Mouse (Mus musculus): Measurements from ENCODE around the gene Luc7l. TPM values are rescaled to one million over a fixed set of nuclear protein-coding genes. Genes with fewer than 3 reads are reported as not detected.

The Luc7l gene
- total RNA-seq (2021), result 10 to 100 TPM; 15.3 to 18.2 TPM

GRCm38 (mm10) chr17:26252539-26253251 lies at the start of gene Luc7l:
TSS of gene Luc7l (plus strand) at chr17:26252896.
- peak; percentile 87 for DNase-seq (ENCODE audit: low spot score)
- intact Hi-C loops (cut with DNase I), result loop anchor here (10.0 kb wide), 1 partner anchor 478 kb away; the partner anchor contains the start of gene Narfl

GRCm38 (mm10) chr17:26203321-26203811 lies 49.3 kb upstream of the Luc7l start:
- intact Hi-C loops (cut with DNase I), result no loop called here
- DNase-seq (ENCODE audit: low spot score), result no peak

GRCm38 (mm10) chr17:26204766-26205165 lies 47.9 kb upstream of the Luc7l start:
- intact Hi-C loops (cut with DNase I), result no loop called here

GRCm38 (mm10) chr17:26206392-26206791 lies 46.3 kb upstream of the Luc7l start:
- intact Hi-C loops (cut with DNase I), result no loop called here
- DNase-seq (ENCODE audit: low spot score), result no peak

More at GRCm38 (mm10) chr17:26204766-26205165, 47.9 kb upstream of the Luc7l start:
- no peak for DNase-seq (ENCODE audit: low spot score)

- intact Hi-C loops (cut with DNase I), result no loop called here
- DNase-seq (ENCODE audit: low spot score), result no peak
Measured at GRCm38 (mm10) chr17:26207686-26208085, 45.0 kb upstream of the Luc7l start, which contains the start of gene Arhgdig. TSS of gene Arhgdig (minus strand) at chr17:26207786.

- DNase-seq (ENCODE audit: low spot score), result no peak
- intact Hi-C loops (cut with DNase I), result no loop called here
Measured at GRCm38 (mm10) chr17:26212241-26212640, 40.5 kb upstream of the Luc7l start.

- no peak for DNase-seq (ENCODE audit: low spot score)
- intact Hi-C loops (cut with DNase I), result no loop called here
Measured at GRCm38 (mm10) chr17:26212681-26213080, 40.0 kb upstream of the Luc7l start.

GRCm38 (mm10) chr17:26221508-26221907 lies 31.2 kb upstream of the Luc7l start:
- intact Hi-C loops (cut with DNase I), result no loop called here

GRCm38 (mm10) chr17:26225150-26225549 lies 27.5 kb upstream of the Luc7l start:
- intact Hi-C loops (cut with DNase I), result no loop called here
- no peak for DNase-seq (ENCODE audit: low spot score)

More at GRCm38 (mm10) chr17:26221508-26221907, 31.2 kb upstream of the Luc7l start:
- no peak for DNase-seq (ENCODE audit: low spot score)

- DNase-seq (ENCODE audit: low spot score), result no peak
- intact Hi-C loops (cut with DNase I), result no loop called here
Measured at GRCm38 (mm10) chr17:26229776-26230175, 22.9 kb upstream of the Luc7l start.

GRCm38 (mm10) chr17:26231156-26231555 lies 21.5 kb upstream of the Luc7l start:
- DNase-seq (ENCODE audit: low spot score), result no peak
- intact Hi-C loops (cut with DNase I), result no loop called here

- intact Hi-C loops (cut with DNase I), result no loop called here
- DNase-seq (ENCODE audit: low spot score), result no peak
Measured at GRCm38 (mm10) chr17:26232863-26233262, 19.8 kb upstream of the Luc7l start.

GRCm38 (mm10) chr17:26234386-26234785 lies 18.3 kb upstream of the Luc7l start:
- no peak for DNase-seq (ENCODE audit: low spot score)
- intact Hi-C loops (cut with DNase I), result no loop called here

GRCm38 (mm10) chr17:26235077-26235815 lies 17.4 kb upstream of the Luc7l start:
- intact Hi-C loops (cut with DNase I), result no loop called here
- DNase-seq (ENCODE audit: low spot score), result no peak

GRCm38 (mm10) chr17:26237667-26238066 lies 15.0 kb upstream of the Luc7l start:
- DNase-seq (ENCODE audit: low spot score), result no peak
- intact Hi-C loops (cut with DNase I), result no loop called here

GRCm38 (mm10) chr17:26239551-26239950 lies 13.1 kb upstream of the Luc7l start:
- no peak for DNase-seq (ENCODE audit: low spot score)
- intact Hi-C loops (cut with DNase I), result no loop called here

GRCm38 (mm10) chr17:26240120-26240790 lies 12.4 kb upstream of the Luc7l start:
- DNase-seq (ENCODE audit: low spot score), result no peak
- intact Hi-C loops (cut with DNase I), result loop anchor here (5.0 kb wide), 2 partner anchors 118 to 143 kb away; partner anchors contain the start of genes Mrpl28 and Nme4

- intact Hi-C loops (cut with DNase I), result loop anchor here (5.0 kb wide), 2 partner anchors 119 to 144 kb away; partner anchors contain the start of genes Mrpl28 and Nme4
- no peak for DNase-seq (ENCODE audit: low spot score)
Measured at GRCm38 (mm10) chr17:26240990-26241389, 11.7 kb upstream of the Luc7l start.

GRCm38 (mm10) chr17:26243471-26244100 lies 9.1 kb upstream of the Luc7l start:
- peak; percentile 3 for DNase-seq (ENCODE audit: low spot score)
- intact Hi-C loops (cut with DNase I), result loop anchor here (2.0 to 5.0 kb wide), 3 partner anchors 105 to 146 kb away; partner anchors contain the start of genes Axin1, Mrpl28 and Nme4

Data from heart, postnatal 25 days (tissue).